Mouse (Mus musculus) limb, embryonic 14.5 days (tissue): ENCODE results near the gene Ddit4. TPM values are rescaled to one million over a fixed set of nuclear protein-coding genes. Genes with fewer than 3 reads are reported as not detected.

Source experiments
- ATAC-seq: fragments of 200-750 bp; cut with Nextera tagmentation; 2 replicates; pipeline ENCODE4 v1.8.0; 2017; ENCODE audit warnings: low read depth, moderate number of reproducible peaks, moderate TSS enrichment; ENCODE audit not compliant: low FRiP score
- DNase-seq: peaks from one replicate; pipeline ENCODE4 v3.0.0-alpha.2; 2015; ENCODE audit warnings: low spot score
- H3K27ac ChIP-seq: fragments of 300-500 bp; sonication (generic); replicated peaks from 2 replicates; pipeline ENCODE4 v1.5.1; 2014; ENCODE audit warnings: low read depth, mild to moderate bottlenecking, low read length, moderate library complexity, mixed read lengths
- H3K27me3 ChIP-seq: fragments of 300-500 bp; sonication (generic); 2 replicates; pipeline ENCODE4 v1.6.1; 2014; ENCODE audit warnings: low read length, mixed read lengths; ENCODE audit not compliant: control insufficient read depth, insufficient read depth
- H3K36me3 ChIP-seq: fragments of 300-500 bp; sonication (generic); 2 replicates; pipeline ENCODE4 v1.6.1; 2014; ENCODE audit warnings: mild to moderate bottlenecking, low read length, moderate library complexity, mixed read lengths; ENCODE audit not compliant: control insufficient read depth, insufficient read depth
- H3K4me1 ChIP-seq: fragments of 300-500 bp; sonication (generic); 2 replicates; pipeline ENCODE4 v1.6.1; 2014; ENCODE audit warnings: antibody characterized with exemption, low read length, mixed read lengths; ENCODE audit not compliant: control insufficient read depth, insufficient read depth
- H3K4me2 ChIP-seq: fragments of 300-500 bp; sonication (generic); replicated peaks from 2 replicates; pipeline ENCODE4 v1.6.1; 2014; ENCODE audit warnings: low read depth, mild to moderate bottlenecking, low read length, moderate library complexity; ENCODE audit not compliant: severe bottlenecking
- H3K4me3 ChIP-seq: fragments of 300-500 bp; sonication (generic); replicated peaks from 2 replicates; pipeline ENCODE4 v1.5.1; 2014; ENCODE audit warnings: low read length
- H3K9ac ChIP-seq: fragments of 300-500 bp; sonication (generic); 2 replicates; pipeline ENCODE4 v1.6.1; 2014; ENCODE audit warnings: mild to moderate bottlenecking, low read depth, low read length, moderate library complexity; ENCODE audit not compliant: severe bottlenecking
- H3K9me3 ChIP-seq: fragments of 300-500 bp; sonication (generic); 2 replicates; pipeline ENCODE4 v1.6.1; 2016; ENCODE audit warnings: low read length; ENCODE audit not compliant: control insufficient read depth
- POLR2A ChIP-seq: fragments of 200-500 bp; IDR thresholded peaks from 2 replicates; pipeline ENCODE4 v1.8.0; 2012; ENCODE audit warnings: inconsistent platforms, mild to moderate bottlenecking, moderate library complexity, borderline replicate concordance; ENCODE audit not compliant: insufficient read depth, insufficient read length; ENCODE audit errors: extremely low read depth
- WGBS: fragments of 180-500 bp; shearing (Covaris S2); extraction: QIAGEN DNeasy Blood & Tissue Kit; methylation state at CpG from one replicate; pipeline ENCODE4 v1.1.7; 2014; 5-methylcytosine and 5-hydroxymethylcytosine counted together
- polyA plus RNA-seq, 2 experiments: library from polyadenylated mRNA; depleted of rRNA in 1 of 2; stranded (reverse) in 1 of 2; unstranded in 1 of 2; fragments of >200 nt; fragmentation: Nextera tagmentation in 1 of 2; extraction: Ambion mirVana in 1 of 2; gene quantifications; 2 replicates each; pipeline versions ENCODE4 v1.2.1 to v1.2.3; 2012 to 2014

Ddit4 gene
- polyA plus RNA-seq, 2 experiments = 8.6 to 117 TPM

GRCm38 (mm10) chr10:59972999-59973398 is 21.4 kb upstream of the Ddit4 start:
- H3K4me3 ChIP-seq = no peak overlapping the region
- H3K9ac ChIP-seq = no peak overlapping the region
- H3K4me1 ChIP-seq = peaks cover 39% of the 10 kb centered on the region
- no peak for TF ChIP-seq POLR2A
- WGBS = 75% methylated on average over 6 of the region's 6 CpGs
- no peak overlapping the region for H3K4me2 ChIP-seq
- H3K36me3 ChIP-seq = no peaks in the 10 kb centered on the region
- H3K9me3 ChIP-seq = no peaks in the 10 kb centered on the region
- no peak for DNase-seq
- H3K27ac ChIP-seq = no peak overlapping the region
- ATAC-seq = no peak
- H3K27me3 ChIP-seq = no peaks in the 10 kb centered on the region

DNA sequence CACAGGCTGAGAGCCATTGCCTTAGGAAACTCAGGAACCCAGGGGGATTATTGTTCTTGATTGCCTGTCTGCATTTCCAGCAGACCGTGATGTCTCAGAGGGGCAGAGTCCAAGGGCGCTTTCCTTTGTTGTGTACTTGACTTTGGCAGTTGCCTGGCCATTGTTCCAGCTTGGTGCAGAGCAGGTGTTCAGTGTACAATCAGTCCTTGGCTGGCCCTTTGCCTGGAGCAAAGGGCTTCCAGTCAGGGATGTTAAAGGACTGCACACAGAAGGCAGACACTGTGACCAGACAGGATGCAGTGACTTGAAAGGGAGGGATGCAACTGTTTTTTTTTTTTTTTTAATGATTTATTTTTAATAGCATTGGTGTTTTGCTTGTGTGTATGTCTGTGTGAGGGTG is 20.9 kb upstream of the Ddit4 start:
- no peak for ATAC-seq
- no peak for TF ChIP-seq POLR2A
- Histone ChIP-seq H3K4me1 (peaks cover 36% of the 10 kb centered on the region), H3K27ac (no peak overlapping the region), H3K36me3 (no peaks in the 10 kb centered on the region), H3K9me3 (no peaks in the 10 kb centered on the region), H3K4me3 (no peak overlapping the region), H3K4me2 (no peak overlapping the region), H3K9ac (no peak overlapping the region), H3K27me3 (no peaks in the 10 kb centered on the region)
- no peak for DNase-seq
- 80% methylated on average over 2 of the region's 2 CpGs for WGBS

DNA sequence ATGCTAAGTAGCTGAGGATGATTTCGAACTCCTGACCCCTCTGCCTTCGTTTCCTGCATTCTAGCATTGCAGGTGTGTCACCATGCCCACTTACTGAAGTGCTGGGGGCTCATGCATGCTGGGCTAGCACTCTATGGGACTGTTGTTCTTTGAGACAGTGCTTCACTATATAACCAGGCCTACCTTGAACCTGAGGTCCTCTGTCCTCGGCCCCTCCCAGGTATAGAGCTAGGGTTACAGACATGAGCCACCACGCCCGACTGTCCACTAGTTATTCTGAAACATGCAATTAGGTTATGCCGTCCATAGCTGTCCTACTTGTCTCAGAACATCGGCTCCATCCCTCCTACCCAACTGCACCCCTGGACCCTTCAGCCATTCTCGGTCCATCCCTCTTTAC is 20.2 kb upstream of the Ddit4 start:
- 87% methylated on average over 8 of the region's 8 CpGs for WGBS
- Histone ChIP-seq H3K4me3 (no peak overlapping the region), H3K9me3 (no peaks in the 10 kb centered on the region), H3K4me2 (no peak overlapping the region), H3K9ac (no peak overlapping the region), H3K27ac (no peak overlapping the region), H3K4me1 (peaks cover 43% of the 10 kb centered on the region), H3K27me3 (no peaks in the 10 kb centered on the region), H3K36me3 (no peaks in the 10 kb centered on the region)
- no peak for TF ChIP-seq POLR2A
- ATAC-seq (no peak), DNase-seq (no peak)

DNA sequence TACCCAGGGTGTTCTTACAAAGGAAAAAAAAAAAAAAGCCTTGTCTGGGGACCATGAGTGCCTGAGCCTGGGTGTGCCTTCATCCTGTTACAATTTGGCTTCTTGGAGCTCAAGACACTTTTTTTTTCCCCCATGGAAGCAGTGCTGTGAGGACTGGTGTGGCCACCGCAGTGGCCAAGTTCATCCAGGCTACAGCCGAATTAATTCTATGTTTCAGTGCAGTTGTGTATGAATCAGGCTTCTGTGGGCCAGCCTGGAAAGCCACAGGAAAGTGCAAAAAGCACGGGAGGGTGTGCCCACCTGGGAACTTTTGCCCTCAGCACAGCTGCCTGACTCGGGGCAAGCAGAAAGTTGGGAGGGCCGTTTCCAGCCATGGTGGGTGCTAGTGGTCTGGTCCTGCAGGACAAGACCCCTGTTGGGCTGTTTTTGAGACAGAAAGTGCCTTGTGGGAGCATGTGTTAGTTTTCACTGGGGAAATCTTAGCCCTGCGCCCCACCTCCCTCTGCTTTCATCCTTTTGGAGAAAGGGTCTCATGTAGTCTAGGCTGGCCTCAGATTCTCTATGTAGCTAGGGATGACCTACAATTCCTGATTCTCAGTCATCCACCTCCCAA is 18.9 kb upstream of the Ddit4 start:
- Histone ChIP-seq H3K36me3 (no peaks in the 10 kb centered on the region), H3K9me3 (no peaks in the 10 kb centered on the region), H3K4me3 (peak overlapping the region; percentile 46), H3K27me3 (no peaks in the 10 kb centered on the region), H3K4me2 (peak overlapping the region; percentile 68), H3K27ac (peak overlapping the region; percentile 84), H3K9ac (peak overlapping the region; percentile 71), H3K4me1 (peaks cover 55% of the 10 kb centered on the region)
- TF ChIP-seq POLR2A = 0 out of 2 replicates have a peak, but pooled peaks have one; percentile 8
- DNase-seq (no peak), ATAC-seq (no peak)
- 20% methylated on average over 6 of the region's 6 CpGs for WGBS

- Histone ChIP-seq H3K9ac (peak overlapping the region; percentile 71), H3K4me3 (peak overlapping the region; percentile 46), H3K27me3 (no peaks in the 10 kb centered on the region), H3K36me3 (no peaks in the 10 kb centered on the region), H3K4me2 (peak overlapping the region; percentile 68), H3K9me3 (no peaks in the 10 kb centered on the region), H3K4me1 (peaks cover 61% of the 10 kb centered on the region), H3K27ac (peak overlapping the region; percentile 84)
- peak; percentile 35; the same call in 1 of the 2 replicates for TF ChIP-seq POLR2A
- under 1% methylated on average over 25 of the region's 25 CpGs for WGBS
- DNase-seq (no peak), ATAC-seq (peak; percentile 17; the same call in 1 of the 2 replicates)
Observed at GRCm38 (mm10) chr10:59969821-59970449, 18.3 kb upstream of the Ddit4 start.
